8 mouse cellular contexts compared by ENCODE assay signal in the genomic region with DNA sequence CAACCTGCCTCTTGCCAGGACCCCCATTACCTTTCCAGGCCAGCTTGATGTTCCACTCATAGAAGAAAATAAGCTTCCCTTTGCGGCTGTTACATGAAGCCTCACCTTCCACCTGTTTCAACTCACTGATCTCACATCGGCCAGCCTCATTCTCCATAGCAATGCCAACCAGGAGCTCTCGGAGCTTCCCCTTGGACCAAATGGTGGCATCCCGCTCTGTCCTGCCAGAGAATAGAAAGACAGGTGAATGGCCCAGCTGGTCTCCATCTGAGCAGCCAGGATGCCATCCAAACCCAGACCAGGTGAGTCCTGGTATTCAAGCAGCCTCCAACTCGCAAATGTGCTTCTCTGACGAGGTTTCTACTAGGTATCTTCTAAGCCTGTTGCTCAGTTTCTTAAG. TPM values are rescaled to one million over a fixed set of nuclear protein-coding genes. Genes with fewer than 3 reads are reported as not detected.
DNase-seq lines count a peak whose midpoint lies in the region; ATAC-seq and TF ChIP-seq lines count a peak whose summit lies in the region.

No protein-coding gene starts in this region.

- DNase-seq in liver, adult 2 months (ENCODE audit: extremely low read depth, low read depth, low spot score): no peak
- DNase-seq in liver: no peak
- DNase-seq in cerebellum, adult 2 months: peak; percentile 61 to 76
- no peak for DNase-seq in hindbrain, embryonic 10.5 days (ENCODE audit: low spot score)
- no peak for DNase-seq in urinary bladder, postnatal 4 days (ENCODE audit: low spot score in 2 of 2)
- DNase-seq in B cell, adult 2 months: no peak

- peak overlapping the region; percentile 89 for H3K4me2 ChIP-seq in liver, embryonic 16.5 days (ENCODE audit: low read depth, low read length)

- TF ChIP-seq CTCF in liver, adult 2 months (IDR thresholded peaks at IDR 0.05; ENCODE audit: low read depth, low read length): no peak
- no peak for TF ChIP-seq CTCF in cerebellum, adult 2 months (IDR thresholded peaks at IDR 0.05; ENCODE audit: borderline replicate concordance, insufficient read depth, low read depth, low read length)

- peaks cover 13% of the 10 kb centered on the region for H3K79me2 ChIP-seq in liver, adult 2 months (ENCODE audit: control insufficient read depth, insufficient read depth, low read length)

- H3K27me3 ChIP-seq in liver, adult 2 months (ENCODE audit: control insufficient read depth, insufficient read depth, low read length): no peaks in the 10 kb centered on the region
- H3K27me3 ChIP-seq in cerebellum, adult 2 months (ENCODE audit: control insufficient read depth, insufficient read depth, low read length): no peaks in the 10 kb centered on the region
- no peaks in the 10 kb centered on the region for H3K27me3 ChIP-seq in hindbrain, embryonic 10.5 days (ENCODE audit: insufficient read depth, poor library complexity, severe bottlenecking)
- H3K27me3 ChIP-seq in liver, embryonic 16.5 days (ENCODE audit: control insufficient read depth, insufficient read depth, low read depth, low read length): no peaks in the 10 kb centered on the region

- no peak overlapping the region for H3K27ac ChIP-seq in liver, adult 2 months (replicated peaks; ENCODE audit: insufficient read depth, low read depth, low read length)
- no peak overlapping the region for H3K27ac ChIP-seq in cerebellum, adult 2 months (ENCODE audit: insufficient read depth, low read length)
- H3K27ac ChIP-seq in hindbrain, embryonic 10.5 days: peak overlapping the region; percentile 99
- H3K27ac ChIP-seq in liver, embryonic 16.5 days (ENCODE audit: low read length): no peak overlapping the region

- ATAC-seq in liver, embryonic 16.5 days (ENCODE audit: low read depth): no peak
- ATAC-seq in megakaryocyte-erythroid progenitor cell, adult 5-6 weeks (replicated peaks; ENCODE audit: low FRiP score, low TSS enrichment, poor library complexity, severe bottlenecking): no peak

- H3K4me3 ChIP-seq in liver, adult 2 months (ENCODE audit: insufficient read depth, low read depth, low read length): no peak overlapping the region
- H3K4me3 ChIP-seq in cerebellum, adult 2 months (replicated peaks; ENCODE audit: insufficient read depth, low read depth, low read length): peak overlapping the region; percentile 55
- H3K4me3 ChIP-seq in hindbrain, embryonic 10.5 days: peak overlapping the region; percentile 84
- peak overlapping the region; percentile 94 for H3K4me3 ChIP-seq in liver, embryonic 16.5 days (ENCODE audit: low read depth, low read length)

- no peaks in the 10 kb centered on the region for H3K9me3 ChIP-seq in hindbrain, embryonic 10.5 days
- no peaks in the 10 kb centered on the region for H3K9me3 ChIP-seq in liver, embryonic 16.5 days (replicated peaks; ENCODE audit: control insufficient read depth, low read length)

- H3K36me3 ChIP-seq in liver, adult 2 months (ENCODE audit: control insufficient read depth, insufficient read depth, low read length): peaks cover 22% of the 10 kb centered on the region
- H3K36me3 ChIP-seq in hindbrain, embryonic 10.5 days: peaks cover 48% of the 10 kb centered on the region
- H3K36me3 ChIP-seq in liver, embryonic 16.5 days (ENCODE audit: control insufficient read depth, insufficient read depth): peaks cover 16% of the 10 kb centered on the region

- H3K4me1 ChIP-seq in liver, adult 2 months (ENCODE audit: control insufficient read depth, insufficient read depth, low read length): peaks cover 18% of the 10 kb centered on the region
- peaks cover 11% of the 10 kb centered on the region; the same call in 1 of the 2 replicates for H3K4me1 ChIP-seq in cerebellum, adult 2 months (ENCODE audit: control insufficient read depth, insufficient read depth, low read length)
- H3K4me1 ChIP-seq in hindbrain, embryonic 10.5 days (replicated peaks): peaks cover 27% of the 10 kb centered on the region
- peaks cover 19% of the 10 kb centered on the region for H3K4me1 ChIP-seq in liver, embryonic 16.5 days (ENCODE audit: control insufficient read depth, low read depth, low read length)

- H3K9ac ChIP-seq in liver, adult 2 months (ENCODE audit: low read depth, low read length): peak overlapping the region; percentile 29; the same call in 1 of the 2 replicates
- peak overlapping the region; percentile 97 for H3K9ac ChIP-seq in liver, embryonic 16.5 days (ENCODE audit: low read depth, low read length)

- TF ChIP-seq POLR2A in liver, adult 2 months (IDR thresholded peaks at IDR 0.05; ENCODE audit: extremely low read depth, insufficient read depth, low read length): no peak
- no peak for TF ChIP-seq POLR2A in cerebellum, adult 2 months (IDR thresholded peaks at IDR 0.05; ENCODE audit: borderline replicate concordance, insufficient read depth, low read length)

- 44% methylated on average over 6 of the region's 6 CpGs for WGBS in liver, adult 2 months
- WGBS in cerebellum, adult 2 months: 7% methylated on average over 6 of the region's 6 CpGs
- 62% methylated on average over 6 of the region's 6 CpGs for WGBS in hindbrain, embryonic 10.5 days
- 58% methylated on average over 6 of the region's 6 CpGs for WGBS in liver, embryonic 16.5 days (ENCODE audit: insufficient replicate concordance)

RNA-seq across cellular contexts. Expression of a gene that starts 1.2 kb away (rescaled TPM):
- 20.5 and 27.3 TPM in 2 replicates for total RNA-seq in liver, adult 2 months (2014; rRNA removed)
- polyA plus RNA-seq in liver, adult 2 months (2012; rRNA removed): 12.1 and 16.2 TPM in 2 replicates
- polyA plus RNA-seq in cerebellum, adult 2 months (2012; rRNA removed): 32.7 and 36.9 TPM in 2 replicates
- polyA plus RNA-seq in hindbrain, embryonic 10.5 days (2016; fragmentation: Nextera tagmentation; extraction: Ambion mirVana): 114 and 131 TPM in 2 replicates
- polyA plus RNA-seq in liver, embryonic 16.5 days (2015; fragmentation: Nextera tagmentation; extraction: Ambion mirVana): 23.7 and 25.5 TPM in 2 replicates
- 53.6 and 68.9 TPM in 2 replicates for total RNA-seq in megakaryocyte-erythroid progenitor cell, adult 5-6 weeks (2014; fragmentation: Nextera tagmentation)
- 64.3 and 86.3 TPM in 2 replicates for total RNA-seq in megakaryocyte-erythroid progenitor cell, adult 5-6 weeks (2017)

RNA-seq across cellular contexts. Expression of a gene that starts 24.3 kb away (rescaled TPM):
- not detected in 2 replicates for total RNA-seq in liver, adult 2 months (2014; rRNA removed)
- polyA plus RNA-seq in liver, adult 2 months (2012; rRNA removed): not detected in 2 replicates
- 0.27 and 0.49 TPM in 2 replicates for polyA plus RNA-seq in cerebellum, adult 2 months (2012; rRNA removed)
- not detected in 2 replicates for polyA plus RNA-seq in hindbrain, embryonic 10.5 days (2016; fragmentation: Nextera tagmentation; extraction: Ambion mirVana)
- not detected in 2 replicates for polyA plus RNA-seq in liver, embryonic 16.5 days (2015; fragmentation: Nextera tagmentation; extraction: Ambion mirVana)
- not detected in 2 replicates for total RNA-seq in megakaryocyte-erythroid progenitor cell, adult 5-6 weeks (2014; fragmentation: Nextera tagmentation)
- total RNA-seq in megakaryocyte-erythroid progenitor cell, adult 5-6 weeks (2017): not detected in 2 replicates

Comparison
In these comparisons a context has a peak if more than half of its experiments do, and no peak if none do; other contexts are left out.
1. DNase-seq: peak in cerebellum, adult 2 months (2 of 2); none in liver, adult 2 months (single experiment), liver (single experiment), hindbrain, embryonic 10.5 days (single experiment), urinary bladder, postnatal 4 days (0 of 2) and B cell, adult 2 months (0 of 2).